Mouse (Mus musculus): ENCODE measurements around the gene Slfn9.

GRCm38 (mm10) chr11:82983193-82983592 lies 8.4 kb downstream of the Slfn9 start:
- TF ChIP-seq ZNF384 (IDR thresholded peaks at IDR 0.05; ENCODE audit: low read depth, low read length) (no peak), CHD2 (IDR thresholded peaks at IDR 0.05; ENCODE audit: low read depth, low read length) (no peak), ZC3H11A (IDR thresholded peaks at IDR 0.05; ENCODE audit: borderline replicate concordance, low read depth, low read length) (no peak), MAFK (IDR thresholded peaks at IDR 0.05; ENCODE audit: insufficient read depth, low read depth, low read length) (no peak), HCFC1 (IDR thresholded peaks at IDR 0.05; ENCODE audit: borderline replicate concordance, insufficient read depth, low read length) (no peak)

All from ES-E14 (cell line).